10 mouse cellular contexts compared by ENCODE assay signal in genomic region chr2:76671641-76672040, GRCm38 (mm10). TPM values are rescaled to one million over a fixed set of nuclear protein-coding genes. Genes with fewer than 3 reads are reported as not detected.
DNase-seq lines count a peak whose midpoint lies in the region; ATAC-seq and TF ChIP-seq lines count a peak whose summit lies in the region.
"Had no signal": no experiment of that assay in that cellular context is flagged by ENCODE, and none has a peak within 500 bp of the region (broad histone marks: within the 10 kb centered on the region; RNA-seq: fewer than 3 reads in every experiment).

No protein-coding gene starts in this region.

- no peaks in the 10 kb centered on the region for H3K27me3 ChIP-seq in heart, embryonic 14.5 days (ENCODE audit: control insufficient read depth, insufficient read depth, low read length)
- no peaks in the 10 kb centered on the region for H3K27me3 ChIP-seq in hindbrain, embryonic 15.5 days
- no peaks in the 10 kb centered on the region for H3K27me3 ChIP-seq in midbrain, embryonic 12.5 days

- no peak for TF ChIP-seq POLR2A in bone marrow macrophage, adult 2 months (IDR thresholded peaks at IDR 0.05; ENCODE audit: borderline replicate concordance, low read depth, low read length)

- H3K9me3 ChIP-seq in heart, embryonic 14.5 days (ENCODE audit: control insufficient read depth, low read length) = no peaks in the 10 kb centered on the region
- H3K9me3 ChIP-seq in hindbrain, embryonic 15.5 days = no peaks in the 10 kb centered on the region
- no peaks in the 10 kb centered on the region for H3K9me3 ChIP-seq in midbrain, embryonic 12.5 days

- 86% methylated on average over 6 of the region's 6 CpGs for WGBS in heart, embryonic 14.5 days
- whole genome bisulfite sequencing in hindbrain, embryonic 15.5 days = 82% methylated on average over 6 of the region's 6 CpGs
- 88% methylated on average over 6 of the region's 6 CpGs for WGBS in midbrain, embryonic 12.5 days

- H3K36me3 ChIP-seq in heart, embryonic 14.5 days (ENCODE audit: control insufficient read depth, insufficient read depth, low read length) = 0 out of 2 replicates have a peak, but pooled peaks cover 13% of the 10 kb centered on the region
- no peaks in the 10 kb centered on the region for H3K36me3 ChIP-seq in hindbrain, embryonic 15.5 days
- H3K36me3 ChIP-seq in midbrain, embryonic 12.5 days = no peaks in the 10 kb centered on the region

- no peak for TF ChIP-seq CTCF in bone marrow macrophage, adult 2 months (IDR thresholded peaks at IDR 0.05; ENCODE audit: low read depth, low read length)

- H3K4me3 ChIP-seq in heart, embryonic 14.5 days (ENCODE audit: control insufficient read depth in 1 of 2, insufficient read depth in 1 of 2, low read depth in 1 of 2, low read length in 2 of 2) = peak overlapping the region; percentile 39 to 48; a peak in 3 of 4 replicates
- H3K4me3 ChIP-seq in bone marrow macrophage, adult 2 months (ENCODE audit: insufficient read depth, low read length) = peak overlapping the region; percentile 79; the same call in 1 of the 2 replicates
- H3K4me3 ChIP-seq in hindbrain, embryonic 15.5 days = peak overlapping the region; percentile 38
- H3K4me3 ChIP-seq in midbrain, embryonic 12.5 days = peak overlapping the region; percentile 43

- no peak for ATAC-seq in heart, embryonic 14.5 days (ENCODE audit: insufficient number of reproducible peaks, insufficient read depth, low FRiP score, low read depth)
- ATAC-seq in hindbrain, embryonic 15.5 days (ENCODE audit: low FRiP score, low read depth) = no peak
- ATAC-seq in midbrain, embryonic 12.5 days (ENCODE audit: low FRiP score, low read depth) = no peak

- H3K27ac ChIP-seq in heart, embryonic 14.5 days (replicated peaks in 1 of 2; ENCODE audit: control insufficient read depth in 1 of 2, insufficient read depth in 1 of 2, low read depth in 2 of 2, low read length in 2 of 2) = no peak overlapping the region
- no peak overlapping the region for H3K27ac ChIP-seq in bone marrow macrophage, adult 2 months (ENCODE audit: insufficient read depth, low read depth, low read length)
- H3K27ac ChIP-seq in hindbrain, embryonic 15.5 days (replicated peaks) = no peak overlapping the region
- no peak overlapping the region for H3K27ac ChIP-seq in midbrain, embryonic 12.5 days (replicated peaks)

- intact Hi-C loops in heart, postnatal 36 days (cut with DNase I) = no loop called here

- peak overlapping the region; percentile 68 for H3K4me2 ChIP-seq in heart, embryonic 14.5 days (ENCODE audit: low read length)
- peak overlapping the region; percentile 58 for H3K4me2 ChIP-seq in hindbrain, embryonic 15.5 days
- peak overlapping the region; percentile 57 for H3K4me2 ChIP-seq in midbrain, embryonic 12.5 days (replicated peaks)

- H3K9ac ChIP-seq in heart, embryonic 14.5 days (ENCODE audit: low read length) = peak overlapping the region; percentile 67
- H3K9ac ChIP-seq in hindbrain, embryonic 15.5 days = no peak overlapping the region
- H3K9ac ChIP-seq in midbrain, embryonic 12.5 days (replicated peaks) = no peak overlapping the region

- H3K4me1 ChIP-seq in heart, embryonic 14.5 days (ENCODE audit: control insufficient read depth in 2 of 2, insufficient read depth in 2 of 2, low read length in 2 of 2) = peaks cover 6 to 31% of the 10 kb centered on the region in 2 experiments
- peaks cover 16% of the 10 kb centered on the region for H3K4me1 ChIP-seq in bone marrow macrophage, adult 2 months (ENCODE audit: control insufficient read depth, insufficient read depth, low read length)
- H3K4me1 ChIP-seq in hindbrain, embryonic 15.5 days (replicated peaks) = peaks cover 34% of the 10 kb centered on the region
- peaks cover 13% of the 10 kb centered on the region for H3K4me1 ChIP-seq in midbrain, embryonic 12.5 days

- no peak for DNase-seq in heart, postnatal 36 days
- DNase-seq in frontal cortex, adult 2 months (ENCODE audit: extremely low spot score in 1 of 2, low spot score in 1 of 2) = no peak
- DNase-seq in layer of hippocampus, adult 9-10 months (ENCODE audit: low spot score) = no peak
- DNase-seq in MN1 (ENCODE audit: low spot score) = no peak
- DNase-seq: cerebellum, adult 11 months; kidney, postnatal 4 days had no signal

RNA-seq across cellular contexts. Expression of gene Fkbp7, which starts 1.3 kb away (rescaled TPM):
- 73.8 and 85.0 TPM in 2 replicates for polyA plus RNA-seq in heart, embryonic 14.5 days (2014; fragmentation: Nextera tagmentation; extraction: Ambion mirVana)
- total RNA-seq in heart, postnatal 36 days (2021) = 10 to 100 TPM; 19.9 to 24.0 TPM
- polyA plus RNA-seq in bone marrow macrophage, adult 2 months (2012; ENCODE audit: insufficient read depth, insufficient read length, missing spikeins) = 8.0 and 10.2 TPM in 2 replicates
- polyA plus RNA-seq in hindbrain, embryonic 15.5 days (2015; fragmentation: Nextera tagmentation; extraction: Ambion mirVana) = 14.1 and 16.8 TPM in 2 replicates
- 18.7 and 22.6 TPM in 2 replicates for polyA plus RNA-seq in midbrain, embryonic 12.5 days (2016; fragmentation: Nextera tagmentation; extraction: Ambion mirVana)
- 7.2 and 9.2 TPM in 2 replicates for polyA plus RNA-seq in frontal cortex, adult 2 months (2012; rRNA removed)

RNA-seq across cellular contexts. Expression of gene Plekha3, which starts 3.4 kb away (rescaled TPM):
- 10.0 and 13.0 TPM in 2 replicates for polyA plus RNA-seq in heart, embryonic 14.5 days (2014; fragmentation: Nextera tagmentation; extraction: Ambion mirVana)
- total RNA-seq in heart, postnatal 36 days (2021) = 10 to 100 TPM; 19.4 to 20.0 TPM
- polyA plus RNA-seq in bone marrow macrophage, adult 2 months (2012; ENCODE audit: insufficient read depth, insufficient read length, missing spikeins) = 21.5 and 24.1 TPM in 2 replicates
- 12.2 and 13.0 TPM in 2 replicates for polyA plus RNA-seq in hindbrain, embryonic 15.5 days (2015; fragmentation: Nextera tagmentation; extraction: Ambion mirVana)
- 15.4 and 17.6 TPM in 2 replicates for polyA plus RNA-seq in midbrain, embryonic 12.5 days (2016; fragmentation: Nextera tagmentation; extraction: Ambion mirVana)
- polyA plus RNA-seq in frontal cortex, adult 2 months (2012; rRNA removed) = 32.7 and 34.0 TPM in 2 replicates

RNA-seq across cellular contexts. Expression of gene Pjvk, which starts 23.4 kb away (rescaled TPM):
- polyA plus RNA-seq in heart, embryonic 14.5 days (2014; fragmentation: Nextera tagmentation; extraction: Ambion mirVana) = 0.18 TPM in 1 of 2 replicates, not detected in the other
- total RNA-seq in heart, postnatal 36 days (2021) = not detected
- polyA plus RNA-seq in bone marrow macrophage, adult 2 months (2012; ENCODE audit: insufficient read depth, insufficient read length, missing spikeins) = 0.84 and 0.97 TPM in 2 replicates
- polyA plus RNA-seq in hindbrain, embryonic 15.5 days (2015; fragmentation: Nextera tagmentation; extraction: Ambion mirVana) = 0.40 and 0.51 TPM in 2 replicates
- 1.0 TPM in 2 replicates for polyA plus RNA-seq in midbrain, embryonic 12.5 days (2016; fragmentation: Nextera tagmentation; extraction: Ambion mirVana)
- polyA plus RNA-seq in frontal cortex, adult 2 months (2012; rRNA removed) = 0.06 and 0.40 TPM in 2 replicates

RNA-seq across cellular contexts. Expression of gene Prkra, which starts 23.8 kb away (rescaled TPM):
- 37.8 and 38.9 TPM in 2 replicates for polyA plus RNA-seq in heart, embryonic 14.5 days (2014; fragmentation: Nextera tagmentation; extraction: Ambion mirVana)
- total RNA-seq in heart, postnatal 36 days (2021) = 10 to 100 TPM; 11.9 to 14.9 TPM
- 41.1 and 49.4 TPM in 2 replicates for polyA plus RNA-seq in bone marrow macrophage, adult 2 months (2012; ENCODE audit: insufficient read depth, insufficient read length, missing spikeins)
- 101 and 103 TPM in 2 replicates for polyA plus RNA-seq in hindbrain, embryonic 15.5 days (2015; fragmentation: Nextera tagmentation; extraction: Ambion mirVana)
- polyA plus RNA-seq in midbrain, embryonic 12.5 days (2016; fragmentation: Nextera tagmentation; extraction: Ambion mirVana) = 86.2 and 87.9 TPM in 2 replicates
- polyA plus RNA-seq in frontal cortex, adult 2 months (2012; rRNA removed) = 23.2 and 26.8 TPM in 2 replicates
